Mouse (Mus musculus) stomach, postnatal 0 days (tissue): ENCODE results near the gene Ppm1d. TPM values are rescaled to one million over a fixed set of nuclear protein-coding genes. Genes with fewer than 3 reads are reported as not detected.
A peak's percentile ranks its signal among the peaks of the same experiment; 100 is the strongest.

Experiments
- ATAC-seq: fragments of 200-750 bp; cut with Nextera tagmentation; 2 replicates; pipeline ENCODE4 v1.8.0; 2017; ENCODE audit not compliant: low FRiP score, low TSS enrichment
- DNase-seq: peaks from one replicate; pipeline ENCODE4 v3.0.0-alpha.2; 2016; ENCODE audit warnings: low spot score
- H3K27ac ChIP-seq: fragments of 300-500 bp; sonication (generic); replicated peaks from 2 replicates; pipeline ENCODE4 v1.5.1; 2014; ENCODE audit warnings: mild to moderate bottlenecking, control low read depth
- H3K27me3 ChIP-seq: fragments of 300-500 bp; sonication (generic); 2 replicates; pipeline ENCODE4 v1.6.1; 2014; ENCODE audit warnings: low read length; ENCODE audit not compliant: control insufficient read depth, insufficient read depth
- H3K36me3 ChIP-seq: fragments of 300-500 bp; sonication (generic); 2 replicates; pipeline ENCODE4 v1.6.1; 2014; ENCODE audit warnings: low read length, mixed read lengths; ENCODE audit not compliant: control insufficient read depth, insufficient read depth
- H3K4me1 ChIP-seq: fragments of 300-500 bp; sonication (generic); replicated peaks from 2 replicates; pipeline ENCODE4 v1.6.1; 2014; ENCODE audit warnings: antibody characterized with exemption; ENCODE audit not compliant: control insufficient read depth, insufficient read depth
- H3K4me2 ChIP-seq: fragments of 300-500 bp; sonication (generic); replicated peaks from 2 replicates; pipeline ENCODE4 v1.6.1; 2014; ENCODE audit warnings: low read depth, mild to moderate bottlenecking, control low read depth, moderate library complexity
- H3K4me3 ChIP-seq: fragments of 300-500 bp; sonication (generic); 2 replicates; pipeline ENCODE4 v1.5.1; 2014; ENCODE audit warnings: low read depth, low read length, control low read depth
- H3K9ac ChIP-seq: fragments of 300-500 bp; sonication (generic); 2 replicates; pipeline ENCODE4 v1.6.1; 2014; ENCODE audit warnings: mild to moderate bottlenecking, low read length, control low read depth, mixed read lengths
- H3K9me3 ChIP-seq: fragments of 300-500 bp; sonication (generic); 2 replicates; pipeline ENCODE4 v1.6.1; 2016; ENCODE audit warnings: low read length; ENCODE audit not compliant: control insufficient read depth
- CTCF ChIP-seq: IDR thresholded peaks from 2 replicates; pipeline ENCODE4 v1.5.1; 2016; ENCODE audit warnings: antibody characterized with exemption, low read depth, mild to moderate bottlenecking, moderate library complexity
- EP300 ChIP-seq: optimal IDR thresholded peaks from 2 replicates; pipeline ENCODE3; 2016; ENCODE audit warnings: antibody characterized with exemption
- WGBS: fragments of 180-500 bp; shearing (Covaris S2); extraction: QIAGEN DNeasy Blood & Tissue Kit; methylation state at CpG from one replicate; pipeline ENCODE4 v1.1.7; 2014; 5-methylcytosine and 5-hydroxymethylcytosine counted together
- polyA plus RNA-seq: library from polyadenylated mRNA; unstranded; fragments of >200 nt; fragmentation: Nextera tagmentation; extraction: Ambion mirVana; gene quantifications from 2 replicates; pipeline ENCODE4 v1.2.1, GENCODE M21; 2015

Gene Ppm1d
- polyA plus RNA-seq, 1 experiment from 2014 or later, result 11.0 TPM

- no peaks in the 10 kb centered on the region for H3K4me1 ChIP-seq
- peak; percentile 41; the same call in 1 of the 2 replicates for ATAC-seq
- no peaks in the 10 kb centered on the region for H3K9me3 ChIP-seq
- DNase-seq, result no peak
- TF ChIP-seq CTCF, result no peak
- no peak for TF ChIP-seq EP300
- no peaks in the 10 kb centered on the region for H3K36me3 ChIP-seq
- H3K27ac ChIP-seq, result 0 out of 2 replicates have a peak overlapping the region, but pooled peaks have one; percentile 8
- H3K4me2 ChIP-seq, result no peak overlapping the region
- no peaks in the 10 kb centered on the region for H3K27me3 ChIP-seq
- H3K4me3 ChIP-seq, result no peak overlapping the region
- no peak overlapping the region for H3K9ac ChIP-seq
- 69% methylated on average over 5 of the region's 5 CpGs for WGBS
Measured at GRCm38 (mm10) chr11:85277609-85278008, 33.4 kb upstream of the Ppm1d start.

GRCm38 (mm10) chr11:85278175-85278574 lies 32.9 kb upstream of the Ppm1d start:
- Histone ChIP-seq H3K4me3 (no peak overlapping the region), H3K27me3 (no peaks in the 10 kb centered on the region)
- WGBS, result 68% methylated on average over 1 of the region's 1 CpGs

GRCm38 (mm10) chr11:85281219-85281878 lies 29.7 kb upstream of the Ppm1d start:
- TF ChIP-seq EP300 (no peak), CTCF (no peak)
- Histone ChIP-seq H3K27me3 (no peaks in the 10 kb centered on the region), H3K36me3 (no peaks in the 10 kb centered on the region), H3K27ac (no peak overlapping the region), H3K4me2 (no peak overlapping the region), H3K9ac (no peak overlapping the region), H3K4me3 (no peak overlapping the region), H3K4me1 (no peaks in the 10 kb centered on the region), H3K9me3 (no peaks in the 10 kb centered on the region)
- DNase-seq (peak; percentile 55), ATAC-seq (peak; percentile 73)
- WGBS, result 56% methylated on average over 15 of the region's 15 CpGs

More at GRCm38 (mm10) chr11:85278175-85278574, 32.9 kb upstream of the Ppm1d start:
- DNase-seq, result no peak
- no peak for TF ChIP-seq EP300
- no peak for TF ChIP-seq CTCF
- Histone ChIP-seq H3K9ac (no peak overlapping the region), H3K9me3 (no peaks in the 10 kb centered on the region), H3K4me1 (no peaks in the 10 kb centered on the region), H3K4me2 (no peak overlapping the region), H3K27ac (no peak overlapping the region), H3K36me3 (no peaks in the 10 kb centered on the region)
- no peak for ATAC-seq

GRCm38 (mm10) chr11:85297953-85298352 lies 13.1 kb upstream of the Ppm1d start:
- no peak overlapping the region for H3K9ac ChIP-seq
- no peaks in the 10 kb centered on the region for H3K36me3 ChIP-seq
- ATAC-seq, result no peak
- H3K4me1 ChIP-seq, result no peaks in the 10 kb centered on the region
- no peaks in the 10 kb centered on the region for H3K9me3 ChIP-seq
- H3K27me3 ChIP-seq, result no peaks in the 10 kb centered on the region
- no peak overlapping the region for H3K27ac ChIP-seq
- TF ChIP-seq EP300 (no peak), CTCF (no peak)
- H3K4me3 ChIP-seq, result no peak overlapping the region
- no peak overlapping the region for H3K4me2 ChIP-seq
- WGBS, result 68% methylated on average over 13 of the region's 13 CpGs
- no peak for DNase-seq

- Histone ChIP-seq H3K27ac (no peak overlapping the region), H3K4me3 (no peak overlapping the region), H3K36me3 (no peaks in the 10 kb centered on the region), H3K9me3 (no peaks in the 10 kb centered on the region), H3K9ac (no peak overlapping the region), H3K27me3 (no peaks in the 10 kb centered on the region), H3K4me2 (no peak overlapping the region), H3K4me1 (no peaks in the 10 kb centered on the region)
- DNase-seq (no peak), ATAC-seq (no peak)
- TF ChIP-seq EP300 (no peak), CTCF (no peak)
- 69% methylated on average over 2 of the region's 2 CpGs for WGBS
Measured at GRCm38 (mm10) chr11:85299880-85300279, 11.2 kb upstream of the Ppm1d start.

GRCm38 (mm10) chr11:85301161-85301560 lies 9.9 kb upstream of the Ppm1d start:
- no peak overlapping the region for H3K4me2 ChIP-seq
- TF ChIP-seq EP300 (no peak), CTCF (no peak)
- H3K27me3 ChIP-seq, result no peaks in the 10 kb centered on the region
- H3K4me1 ChIP-seq, result no peaks in the 10 kb centered on the region
- DNase-seq (no peak), ATAC-seq (no peak)
- no peak overlapping the region for H3K27ac ChIP-seq
- no peak overlapping the region for H3K4me3 ChIP-seq
- H3K36me3 ChIP-seq, result no peaks in the 10 kb centered on the region
- WGBS, result 74% methylated on average over 3 of the region's 3 CpGs
- no peak overlapping the region for H3K9ac ChIP-seq
- no peaks in the 10 kb centered on the region for H3K9me3 ChIP-seq
